Mouse (Mus musculus) cerebellum, adult 11-12 months (tissue): ENCODE results near the gene Sowahb.

Experiments
- DNase-seq: peaks from one replicate; pipeline ENCODE4 v3.0.0; 2022

Gene Sowahb

DNA sequence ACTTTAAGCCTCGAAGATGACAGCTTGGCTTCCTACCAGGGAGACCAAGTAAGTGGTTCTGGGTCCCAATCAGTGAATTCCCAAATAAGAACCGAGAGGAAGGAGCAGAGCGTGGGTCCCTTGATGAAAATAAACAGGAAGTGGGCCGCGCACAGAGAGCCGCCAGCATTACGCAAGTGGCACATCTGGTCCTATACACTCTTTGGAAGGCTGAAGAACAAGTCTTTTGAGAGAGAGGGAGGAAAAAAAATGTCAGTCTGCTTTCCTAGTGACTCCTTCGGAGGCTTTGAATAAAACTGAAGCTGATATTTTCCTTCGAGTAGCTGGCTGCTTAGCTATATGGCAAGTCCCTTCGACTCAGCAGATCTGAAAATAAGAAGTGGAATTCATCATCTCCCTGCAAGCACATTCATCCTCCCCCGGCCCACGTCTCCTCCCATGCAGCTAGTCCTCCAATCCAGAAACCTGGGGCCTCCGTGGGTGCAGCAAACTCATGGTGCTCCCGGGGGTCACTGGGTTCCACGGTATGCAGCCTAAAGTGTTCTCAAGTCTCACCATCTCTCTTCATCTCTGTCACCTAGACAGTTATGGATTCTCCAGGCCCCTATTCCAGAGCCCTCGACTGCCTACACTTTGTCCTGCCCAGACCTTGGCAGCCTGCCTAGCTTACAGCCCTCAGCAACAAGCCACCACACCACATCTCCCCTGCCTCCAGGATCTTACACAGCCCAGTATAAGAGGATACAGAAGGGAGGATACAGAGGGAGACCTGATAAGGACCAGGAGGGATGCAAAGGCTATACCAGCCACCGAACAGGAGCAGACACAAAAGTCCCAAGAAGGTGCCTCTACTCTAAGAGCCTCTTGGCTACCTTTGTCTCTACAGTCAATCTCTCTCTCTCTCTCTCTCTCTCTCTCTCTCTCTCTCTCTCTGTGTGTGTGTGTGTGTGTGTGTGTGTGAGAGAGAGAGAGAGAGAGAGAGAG is 43.8 kb downstream of the Sowahb start:
- no peak for DNase-seq

DNA sequence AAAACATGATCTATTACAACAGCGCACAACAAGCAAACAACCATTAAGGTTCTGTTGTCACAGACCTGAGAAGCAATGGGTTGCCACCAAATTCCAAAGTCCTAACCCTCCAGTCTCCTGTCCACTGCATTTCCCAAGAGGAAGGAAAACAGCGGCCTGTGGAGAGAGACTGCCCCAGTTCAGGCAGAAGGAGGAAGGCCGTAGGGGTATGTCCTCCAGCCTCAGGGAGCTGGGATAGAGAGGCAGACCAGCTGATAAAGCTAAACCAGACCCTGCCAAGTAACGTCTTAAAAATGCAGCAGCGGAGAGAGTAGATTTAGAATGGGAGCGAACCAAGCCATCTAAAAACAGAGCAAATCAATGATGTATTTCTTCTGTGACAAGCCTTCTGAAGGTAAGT is 44.8 kb downstream of the Sowahb start:
- no peak for DNase-seq

DNA sequence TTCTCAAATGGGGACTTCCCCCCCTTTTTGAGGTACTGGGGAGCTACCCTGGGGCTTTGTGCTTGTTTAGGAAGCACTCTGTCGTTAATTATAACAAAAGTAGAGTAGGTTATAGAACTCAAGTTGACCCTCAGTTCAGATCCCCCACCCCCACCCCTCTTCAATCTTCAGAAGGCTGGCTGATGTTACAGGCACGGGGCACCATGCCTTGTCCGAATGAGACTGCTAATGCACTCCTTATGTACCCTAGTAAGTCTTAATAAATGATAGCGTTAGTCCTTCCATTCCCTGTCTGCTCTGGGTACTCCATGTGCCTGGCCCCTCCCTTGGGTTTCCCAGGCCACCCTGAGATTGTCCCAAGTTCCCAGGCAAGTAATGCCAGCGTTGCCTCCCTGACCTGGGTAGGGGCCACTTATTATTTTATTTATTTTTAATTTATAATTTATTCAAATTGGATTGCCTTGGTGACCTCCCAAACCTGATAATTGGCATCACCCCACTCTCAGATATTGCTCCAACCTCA is 46.3 kb downstream of the Sowahb start:
- DNase-seq, result no peak

DNA sequence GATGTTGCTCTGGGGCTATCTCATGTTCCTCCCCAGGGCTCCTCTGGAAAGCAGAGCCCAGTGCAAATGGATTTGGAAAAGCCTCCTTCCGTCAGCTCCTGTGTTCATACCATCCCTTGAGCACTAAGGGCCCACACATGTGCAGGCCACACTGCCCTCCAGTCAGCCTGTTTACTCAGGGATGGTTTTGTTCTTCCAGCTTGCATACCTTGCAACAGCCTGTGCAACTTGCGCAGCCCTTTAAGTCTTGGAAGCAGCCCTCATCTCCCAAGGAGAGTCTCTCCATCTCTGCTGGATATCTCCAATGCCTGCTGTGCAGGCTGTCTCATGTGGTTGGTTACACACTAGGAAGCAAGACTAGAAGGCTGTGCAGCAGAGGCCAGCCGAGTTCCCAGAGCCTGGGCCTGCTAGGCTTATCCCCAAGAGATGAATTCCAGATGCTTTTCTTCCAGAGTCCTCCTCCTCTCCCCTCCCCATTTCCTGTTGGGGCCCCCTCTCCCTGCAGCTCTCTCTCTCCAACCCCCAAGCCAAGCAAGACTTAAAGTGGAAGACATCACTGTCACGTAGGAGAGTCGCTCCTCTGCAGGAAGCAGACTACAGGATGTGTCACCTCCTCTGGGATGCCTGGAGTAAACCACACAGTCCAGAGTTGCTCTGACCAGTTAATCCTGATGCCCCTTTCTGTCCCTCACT is 47.2 kb downstream of the Sowahb start:
- no peak for DNase-seq

DNA sequence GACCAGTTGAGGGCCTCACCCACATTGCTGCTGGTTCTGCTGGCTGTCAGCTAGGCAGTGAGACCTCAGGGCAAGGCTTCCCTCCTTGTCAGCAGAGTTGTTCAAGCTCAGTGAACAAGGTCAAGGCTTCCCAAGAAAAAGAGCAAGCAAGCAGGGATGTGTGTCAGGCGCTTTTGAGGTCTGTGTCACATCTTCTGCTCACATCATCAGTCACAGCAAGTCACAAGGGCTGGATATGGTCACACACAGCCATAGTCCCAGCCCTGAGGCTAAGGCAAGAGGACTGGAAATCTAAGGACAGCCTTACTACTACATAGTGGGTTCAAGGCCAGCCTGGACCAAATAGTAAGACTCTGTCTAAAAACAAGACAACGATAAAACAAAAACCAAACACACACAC is 50.0 kb downstream of the Sowahb start:
- no peak for DNase-seq

DNA sequence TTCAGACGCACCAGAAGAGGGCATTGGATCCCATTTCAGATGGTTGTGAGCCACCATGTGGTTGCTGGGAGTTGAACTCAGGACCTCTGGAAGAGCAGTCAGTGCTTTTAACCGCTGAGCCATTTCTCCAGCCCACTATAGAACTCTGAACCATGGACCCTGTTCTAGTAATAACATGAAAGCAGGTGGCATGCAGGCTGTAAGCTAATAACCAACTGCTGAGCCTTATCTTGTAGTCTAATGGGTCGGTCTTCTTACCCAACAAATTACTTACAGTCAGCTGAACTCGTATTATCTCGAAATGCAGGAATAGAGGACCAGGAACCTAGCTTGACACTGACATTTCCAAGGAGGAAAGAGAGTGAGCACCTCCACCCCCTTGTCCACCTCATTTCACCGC is 50.5 kb downstream of the Sowahb start:
- DNase-seq, result no peak

DNA sequence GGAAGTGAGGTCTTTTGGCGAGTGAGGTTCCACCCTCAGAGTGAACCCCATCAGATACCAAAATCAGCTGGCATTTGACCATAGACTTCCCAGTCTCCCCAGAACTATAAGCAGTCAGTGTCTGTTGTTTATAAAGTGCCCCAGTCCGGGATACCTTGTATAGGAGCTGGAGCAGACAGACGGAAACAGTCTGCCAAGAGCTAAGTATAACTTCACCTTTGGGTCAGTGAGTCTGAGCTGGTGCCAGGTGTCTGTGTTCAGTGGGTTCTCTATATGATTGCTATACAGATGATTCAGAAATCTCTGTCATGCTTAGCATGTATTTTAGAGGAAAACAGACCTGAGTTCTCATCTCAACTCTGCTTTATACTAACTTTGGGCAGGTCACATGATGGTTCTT is 52.7 kb downstream of the Sowahb start:
- no peak for DNase-seq
